Mouse (Mus musculus) spleen, adult 12 weeks (tissue): ENCODE data around the gene Ahdc1.

Experiments
- DNase-seq: peaks from one replicate; pipeline ENCODE4 v3.0.0; 2022; ENCODE audit warnings: low spot score

The Ahdc1 gene

DNA sequence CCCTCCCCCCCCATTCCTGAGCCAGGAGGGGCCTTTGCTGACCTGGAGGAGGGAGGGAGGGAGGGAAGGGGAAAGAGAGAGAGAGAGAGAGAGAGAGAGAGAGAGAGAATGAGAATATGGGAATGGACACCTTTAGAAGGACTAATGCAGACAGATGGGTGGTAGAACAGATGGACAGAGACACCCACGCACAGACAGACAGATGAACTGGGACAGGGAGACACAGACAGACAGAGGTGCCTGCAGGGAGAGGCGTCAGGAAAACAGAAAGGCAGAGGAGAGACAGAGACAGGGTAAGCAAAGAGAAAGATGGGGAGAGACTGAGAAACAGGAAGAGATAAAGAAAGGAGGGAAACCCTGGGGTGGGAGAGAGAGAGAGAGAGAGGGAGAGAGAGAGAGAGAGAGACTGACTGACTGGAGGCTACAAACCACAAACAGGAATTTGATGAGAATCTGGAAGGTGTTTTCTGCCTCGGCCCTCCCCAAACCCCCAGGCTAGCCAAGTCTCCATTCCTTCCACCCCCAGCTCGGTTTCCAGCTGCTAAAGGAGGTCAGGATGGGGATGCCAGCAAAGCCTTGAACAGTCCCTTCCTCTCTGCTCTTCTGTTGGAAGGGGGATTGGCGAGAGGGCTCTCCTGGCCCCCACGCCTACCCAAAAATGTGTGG is 6.7 kb downstream of the Ahdc1 start:
- no peak for DNase-seq

DNA sequence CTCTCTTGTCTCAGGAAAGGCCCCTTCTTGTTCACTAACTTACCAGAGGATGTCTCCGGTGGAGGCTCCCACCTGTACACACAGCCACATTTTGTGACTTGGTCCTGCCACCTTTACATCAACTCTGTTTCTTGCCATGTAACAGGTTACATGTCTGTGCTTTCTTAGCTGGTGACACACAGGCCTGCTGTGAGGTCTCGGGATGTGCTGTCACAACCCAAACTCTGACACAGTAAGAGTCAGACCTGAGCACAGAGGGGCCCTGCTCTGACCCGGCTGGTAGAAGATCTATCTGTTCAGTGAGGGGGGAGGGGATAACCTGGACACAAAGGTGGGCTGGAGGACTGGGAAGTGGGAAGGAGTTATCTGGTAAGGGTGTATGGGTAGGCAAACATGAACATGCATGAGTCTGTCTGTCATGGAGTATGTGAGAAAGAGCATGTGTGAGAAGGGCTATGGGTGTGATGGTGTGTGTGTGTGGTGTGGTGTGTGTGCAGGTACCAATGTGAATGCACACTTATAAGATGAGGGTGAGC is 7.3 kb downstream of the Ahdc1 start:
- no peak for DNase-seq

DNA sequence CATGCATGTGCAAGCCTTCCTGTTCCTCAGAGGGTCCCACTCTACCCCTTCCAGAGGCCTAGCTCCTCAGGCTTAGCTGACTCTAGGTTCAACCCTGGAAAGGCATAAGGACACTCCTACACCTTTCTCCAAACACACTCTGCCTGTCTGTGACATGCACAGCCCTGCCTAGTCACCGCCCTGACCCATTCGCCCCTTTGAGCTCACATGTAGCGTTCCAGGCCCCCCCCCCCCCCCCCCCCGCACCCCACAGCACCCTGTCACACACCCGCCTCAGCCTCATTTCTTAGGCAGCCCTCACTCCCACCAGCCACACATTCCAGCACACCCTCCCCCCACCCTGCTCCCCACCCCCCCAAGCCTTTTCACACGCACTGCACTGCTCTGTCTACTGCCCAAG is 9.7 kb downstream of the Ahdc1 start:
- DNase-seq = no peak

DNA sequence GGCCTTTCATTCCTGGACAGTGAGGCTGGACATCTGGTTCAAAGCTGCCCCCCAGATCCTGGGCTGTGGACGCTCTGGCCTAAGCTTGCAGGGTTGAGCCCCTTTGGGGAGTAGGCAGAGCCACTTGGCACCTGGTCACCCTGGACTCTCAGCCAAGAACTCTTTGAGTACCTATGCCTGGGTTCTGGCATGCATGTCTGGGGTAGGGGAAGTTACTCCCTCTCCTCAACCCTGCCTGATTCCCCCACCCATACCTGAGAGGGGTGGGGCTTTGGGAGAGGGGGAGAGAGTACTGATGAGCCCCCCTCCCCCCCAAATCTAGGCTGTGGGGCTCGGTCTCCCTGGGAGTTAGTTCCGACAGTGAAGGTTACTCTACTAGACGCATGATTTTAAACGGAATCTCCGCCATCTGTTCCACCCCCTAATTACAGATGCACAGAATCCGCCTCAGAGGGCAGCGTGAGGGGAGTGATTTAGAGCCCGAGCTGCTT is 10.2 kb downstream of the Ahdc1 start:
- DNase-seq = no peak

- DNase-seq = no peak
Measured at GRCm38 (mm10) chr4:133022217-133022616, 11.2 kb downstream of the Ahdc1 start.

DNA sequence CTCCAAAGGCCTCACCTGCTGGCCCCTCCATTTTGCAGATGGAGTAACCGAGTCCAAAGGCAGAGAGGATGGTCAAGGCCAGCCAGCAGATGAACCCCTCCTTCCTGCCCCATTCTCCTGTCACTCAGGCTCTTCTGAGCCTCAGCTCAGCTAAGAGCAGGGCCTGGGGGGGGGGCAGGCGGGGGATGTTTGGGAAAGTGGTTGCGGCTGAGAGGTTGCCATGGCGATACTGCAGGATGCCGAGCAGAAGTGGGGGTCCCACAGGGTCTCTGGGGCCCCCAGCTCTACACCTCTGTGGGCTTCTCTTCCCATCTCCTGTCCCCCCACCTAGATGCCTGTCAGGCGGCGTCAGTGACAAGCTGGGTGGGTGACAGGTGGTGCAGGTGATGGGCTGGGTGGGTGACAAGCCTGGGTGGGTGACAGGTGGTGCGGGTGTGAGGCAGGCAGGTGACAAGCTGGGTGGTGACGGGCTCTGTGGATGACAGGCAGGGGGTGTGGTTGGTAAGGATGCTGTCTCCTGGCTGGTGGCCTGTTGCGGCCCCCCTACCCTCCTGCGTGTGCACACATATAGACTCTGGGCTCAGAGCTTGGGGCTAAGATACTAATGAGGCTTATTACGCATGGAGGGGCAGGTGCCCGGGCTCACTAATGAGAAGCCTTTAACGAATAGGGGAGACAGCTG is 12.0 kb downstream of the Ahdc1 start:
- no peak for DNase-seq

DNA sequence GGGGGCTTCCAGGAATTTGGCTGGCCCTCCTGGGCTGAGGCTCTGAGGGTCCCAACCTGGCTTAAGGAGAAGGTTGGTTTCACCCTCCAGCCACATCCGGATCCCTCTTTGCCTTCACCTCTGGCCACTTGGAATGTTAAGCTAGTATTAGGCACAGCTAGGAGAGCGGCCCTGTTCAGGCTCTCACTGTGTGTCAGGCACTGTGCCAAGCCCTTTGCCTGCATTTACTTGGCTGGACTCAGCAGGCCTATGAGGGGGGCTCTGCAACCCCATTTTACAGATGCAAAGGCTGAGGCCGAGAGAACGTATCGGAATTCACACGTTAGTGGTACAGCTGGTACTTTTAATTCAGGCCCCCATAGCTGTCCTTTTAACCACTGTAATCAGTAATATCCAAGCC is 12.6 kb downstream of the Ahdc1 start:
- DNase-seq = no peak

DNA sequence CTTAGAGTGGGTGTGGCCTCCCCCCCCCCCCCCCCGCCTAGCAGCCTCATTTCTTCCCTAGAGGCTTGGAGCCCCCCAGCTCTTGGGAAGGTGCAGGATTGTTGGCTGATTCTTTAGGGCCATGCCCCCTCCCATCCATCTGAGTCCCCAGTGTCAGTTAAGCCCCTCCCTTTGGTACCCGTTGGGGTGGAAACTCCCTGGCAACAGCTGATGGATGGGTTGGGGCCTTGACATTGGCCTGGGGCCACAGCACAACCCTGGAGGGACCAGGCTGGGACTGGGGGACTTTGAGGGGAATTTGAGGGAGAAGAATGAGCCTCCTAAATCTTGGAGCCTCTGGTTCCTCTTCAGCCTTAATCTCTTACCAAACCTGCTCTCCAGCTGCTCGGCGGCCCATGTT is 13.3 kb downstream of the Ahdc1 start:
- no peak for DNase-seq

- DNase-seq = no peak
Measured at GRCm38 (mm10) chr4:133024969-133025685, 14.1 kb downstream of the Ahdc1 start.

GRCm38 (mm10) chr4:133026272-133026671 is 15.2 kb downstream of the Ahdc1 start:
- DNase-seq = no peak

DNA sequence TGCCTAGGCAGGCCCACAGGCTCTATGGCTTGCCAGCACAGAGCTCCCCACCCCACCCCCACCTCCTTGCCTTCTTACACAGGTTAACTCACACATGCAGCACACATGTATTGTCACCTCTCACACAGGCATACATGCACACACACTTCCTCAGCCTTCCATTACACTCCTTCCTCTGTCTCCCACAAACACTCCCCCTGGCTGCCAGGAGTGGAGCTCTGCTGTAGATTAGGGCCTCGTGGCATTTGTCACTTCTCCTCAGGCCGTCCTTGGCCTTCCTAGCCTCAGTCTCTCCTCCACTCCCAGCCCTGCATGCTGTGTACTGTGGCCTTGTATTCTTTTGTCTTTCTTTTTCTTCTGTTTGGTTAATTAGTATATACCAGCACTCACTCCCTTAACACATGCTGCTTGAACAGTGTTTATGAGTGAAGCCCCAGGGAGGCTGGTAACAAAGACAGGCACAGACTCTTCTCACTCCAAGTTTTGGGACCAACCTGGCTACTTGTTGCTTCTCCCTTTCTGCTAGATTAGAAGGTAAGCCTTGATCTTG is 15.8 kb downstream of the Ahdc1 start:
- DNase-seq = no peak

- no peak for DNase-seq
Measured at GRCm38 (mm10) chr4:133027721-133028120, 16.7 kb downstream of the Ahdc1 start.

GRCm38 (mm10) chr4:133028193-133028592 is 17.1 kb downstream of the Ahdc1 start:
- no peak for DNase-seq

DNA sequence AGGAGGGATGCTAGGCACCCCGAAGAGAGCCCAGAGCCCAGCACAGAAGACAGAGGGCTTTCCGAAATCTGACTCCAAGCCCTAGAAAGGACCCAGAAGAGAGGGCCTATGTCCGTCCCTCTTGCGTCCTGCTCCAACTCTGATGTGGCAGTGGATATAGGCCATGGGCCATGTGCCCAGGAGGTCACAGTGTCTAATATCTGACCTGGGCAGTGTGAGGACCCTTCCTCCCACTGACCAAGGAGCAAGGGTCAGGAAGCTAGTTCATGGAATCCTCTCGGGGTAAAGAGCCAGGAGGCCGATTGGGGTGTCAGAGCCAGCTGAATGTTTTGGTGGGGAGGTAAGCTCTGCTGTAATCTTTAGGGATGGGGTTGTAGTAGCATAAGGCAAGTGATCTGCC is 17.8 kb downstream of the Ahdc1 start:
- no peak for DNase-seq

DNA sequence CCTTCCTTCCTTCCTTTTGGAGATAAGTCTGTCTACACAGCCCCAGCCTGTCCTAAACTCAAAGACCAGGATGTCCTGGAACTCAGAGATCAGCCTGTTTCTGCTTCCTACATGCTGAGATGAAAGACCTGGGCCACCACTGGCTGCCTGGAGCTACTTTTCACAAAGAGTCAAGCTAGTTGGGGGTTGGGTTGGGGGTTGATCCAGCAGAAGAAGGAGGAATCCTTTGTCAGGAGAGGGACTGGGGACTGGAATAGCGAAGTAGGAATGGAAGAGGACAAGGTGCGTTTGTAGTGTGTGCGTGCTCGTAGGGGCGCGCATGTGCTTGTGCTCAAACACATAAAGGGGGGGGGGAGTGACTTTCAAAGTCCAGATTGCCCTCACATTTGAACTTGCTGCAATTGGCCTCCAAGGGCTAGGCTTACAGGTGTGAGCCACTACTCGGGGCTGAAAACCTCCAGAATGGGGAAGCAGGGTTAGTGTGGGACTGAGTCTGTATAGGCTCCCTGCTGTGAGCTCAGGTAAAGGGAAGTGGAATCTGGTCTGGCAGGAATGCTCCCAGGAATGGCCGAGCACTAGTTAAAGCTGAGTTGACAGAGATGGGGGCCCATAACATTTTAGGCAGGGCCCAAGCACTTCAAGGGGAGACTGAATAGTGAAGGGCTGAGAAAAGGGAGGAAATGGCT is 21.5 kb downstream of the Ahdc1 start:
- DNase-seq = no peak

GRCm38 (mm10) chr4:133034478-133034877 is 23.4 kb downstream of the Ahdc1 start:
- DNase-seq = no peak

GRCm38 (mm10) chr4:133035446-133035845 is 24.4 kb downstream of the Ahdc1 start:
- no peak for DNase-seq

GRCm38 (mm10) chr4:133035946-133036345 is 24.9 kb downstream of the Ahdc1 start:
- no peak for DNase-seq

- DNase-seq = no peak
Measured at GRCm38 (mm10) chr4:133037293-133037692, 26.2 kb downstream of the Ahdc1 start.

DNA sequence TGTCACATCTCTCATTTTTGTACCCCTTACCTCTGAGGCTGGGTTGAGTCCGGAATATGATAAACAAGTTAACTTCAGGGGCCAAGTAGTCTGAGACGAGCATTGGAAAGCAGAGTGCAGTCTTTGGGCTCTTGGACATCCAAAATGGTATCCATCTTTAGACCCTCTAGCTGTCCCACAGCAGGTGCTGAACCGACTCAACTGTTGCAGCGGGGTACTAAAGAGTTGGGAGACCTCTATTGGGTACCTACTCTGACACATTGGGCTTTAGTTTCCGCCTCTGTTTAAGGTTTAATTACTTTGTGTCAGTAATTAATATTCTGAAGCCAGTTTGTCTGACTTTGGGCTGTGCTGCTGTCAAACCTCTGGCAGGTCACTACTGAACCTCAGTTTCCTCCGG is 26.7 kb downstream of the Ahdc1 start:
- DNase-seq = no peak

GRCm38 (mm10) chr4:133038521-133039115 is 27.6 kb downstream of the Ahdc1 start:
- DNase-seq = no peak
